30 mouse cellular contexts compared by ENCODE assay signal in the genomic region with DNA sequence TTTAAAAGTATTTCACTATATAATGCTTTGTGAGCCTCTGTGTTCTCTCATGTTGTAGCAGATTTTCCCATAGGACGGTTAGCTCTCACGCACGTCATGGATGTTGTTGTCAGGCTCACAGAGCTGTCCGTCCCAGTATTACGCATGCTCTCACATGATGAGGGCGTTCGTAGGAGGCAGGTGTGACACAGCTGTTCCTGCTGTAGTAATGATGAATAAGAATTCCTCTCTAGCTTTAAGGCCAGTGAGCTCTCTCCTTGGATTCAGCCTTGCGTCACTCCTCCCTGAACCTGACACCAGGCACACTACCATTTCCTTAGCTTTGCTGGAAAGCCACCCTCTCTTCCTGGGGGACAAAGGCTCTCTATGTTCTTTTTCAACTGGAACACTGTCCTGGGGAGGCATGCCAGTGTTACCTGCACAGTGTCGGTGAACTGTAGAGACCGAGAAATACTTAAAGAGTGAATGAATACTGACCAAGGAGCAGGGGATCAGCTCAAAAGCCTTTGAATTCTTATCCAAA.
DNase-seq lines count a peak whose midpoint lies in the region; ATAC-seq and TF ChIP-seq lines count a peak whose summit lies in the region.
"Had no signal": no experiment of that assay in that cellular context is flagged by ENCODE, and none has a peak within 500 bp of the region (broad histone marks: within the 10 kb centered on the region; RNA-seq: fewer than 3 reads in every experiment).

No protein-coding gene starts in this region.

- H3K9ac ChIP-seq in heart, postnatal 0 days (replicated peaks; ENCODE audit: low read depth, low read length), result no peak overlapping the region
- no peak overlapping the region for H3K9ac ChIP-seq in heart, embryonic 12.5 days
- no peak overlapping the region for H3K9ac ChIP-seq in lung, embryonic 16.5 days (ENCODE audit: low read length)
- no peak overlapping the region for H3K9ac ChIP-seq in limb, embryonic 14.5 days (ENCODE audit: low read depth, low read length, severe bottlenecking)
- H3K9ac ChIP-seq: embryonic facial prominence, embryonic 13.5 days; hindbrain, embryonic 15.5 days; midbrain, embryonic 12.5 days; neural tube, embryonic 12.5 days had no signal

- no peak for TF ChIP-seq CTCF in heart, postnatal 0 days (IDR thresholded peaks at IDR 0.05; ENCODE audit: low read depth)

- no peaks in the 10 kb centered on the region for H3K27me3 ChIP-seq in heart, postnatal 0 days (ENCODE audit: control insufficient read depth, insufficient read depth, low read length)
- H3K27me3 ChIP-seq in heart, embryonic 12.5 days (replicated peaks), result no peaks in the 10 kb centered on the region
- no peaks in the 10 kb centered on the region for H3K27me3 ChIP-seq in lung, embryonic 16.5 days (ENCODE audit: control insufficient read depth, insufficient read depth, low read depth, low read length)
- no peaks in the 10 kb centered on the region for H3K27me3 ChIP-seq in limb, embryonic 14.5 days (ENCODE audit: control insufficient read depth, insufficient read depth, low read length)
- no peaks in the 10 kb centered on the region for H3K27me3 ChIP-seq in hindbrain, embryonic 10.5 days (ENCODE audit: insufficient read depth, poor library complexity, severe bottlenecking)
- H3K27me3 ChIP-seq: embryonic facial prominence, embryonic 13.5 days; hindbrain, embryonic 15.5 days; midbrain, embryonic 12.5 days; neural tube, embryonic 12.5 days had no signal

- TF ChIP-seq POLR2A in limb, embryonic 14.5 days (IDR thresholded peaks at IDR 0.05; ENCODE audit: borderline replicate concordance, extremely low read depth, insufficient read depth, insufficient read length), result no peak

- DNase-seq in heart, postnatal 0 days (ENCODE audit: low spot score), result no peak
- no peak for DNase-seq in lung, postnatal 25 days (ENCODE audit: low spot score)
- DNase-seq in limb, embryonic 14.5 days (ENCODE audit: low spot score), result peak; percentile 38
- DNase-seq in hindbrain, embryonic 10.5 days (ENCODE audit: low spot score), result no peak
- no peak for DNase-seq in adrenal gland, postnatal 25 days
- DNase-seq: adrenal gland, postnatal 14 days; cerebellum, adult 11-12 months; cerebellum, adult 9-11 months; embryo, embryonic 11 days; kidney, adult 9 months; kidney, postnatal 10 days; layer of hippocampus, adult 9-11 months; right cerebral cortex, adult 18-20 months; spleen, adult 18-20 months; thymus, adult 2 months; thymus, postnatal 4 days had no signal

- no peak overlapping the region for H3K27ac ChIP-seq in heart, postnatal 0 days (ENCODE audit: low read depth)
- H3K27ac ChIP-seq in heart, embryonic 12.5 days (ENCODE audit: poor library complexity, severe bottlenecking), result no peak overlapping the region
- H3K27ac ChIP-seq in lung, embryonic 16.5 days (ENCODE audit: low read length), result peak overlapping the region; percentile 23
- no peak overlapping the region for H3K27ac ChIP-seq in limb, embryonic 14.5 days (replicated peaks; ENCODE audit: low read depth, low read length)
- H3K27ac ChIP-seq in hindbrain, embryonic 10.5 days, result no peak overlapping the region
- H3K27ac ChIP-seq: embryonic facial prominence, embryonic 13.5 days; hindbrain, embryonic 15.5 days; macrophage; midbrain, embryonic 12.5 days; neural tube, embryonic 12.5 days had no signal

- no peak for TF ChIP-seq EP300 in heart, postnatal 0 days (IDR thresholded peaks at IDR 0.05; ENCODE audit: low read depth)

- no peak overlapping the region for H3K4me2 ChIP-seq in heart, postnatal 0 days (ENCODE audit: low read depth, low read length)
- H3K4me2 ChIP-seq in heart, embryonic 12.5 days, result no peak overlapping the region
- H3K4me2 ChIP-seq in lung, embryonic 16.5 days (ENCODE audit: low read depth, low read length), result no peak overlapping the region
- H3K4me2 ChIP-seq in limb, embryonic 14.5 days (replicated peaks; ENCODE audit: low read depth, low read length, severe bottlenecking), result no peak overlapping the region
- H3K4me2 ChIP-seq: embryonic facial prominence, embryonic 13.5 days; heart, embryonic 11.5 days; hindbrain, embryonic 15.5 days; liver, embryonic 11.5 days; midbrain, embryonic 12.5 days; neural tube, embryonic 12.5 days had no signal

- WGBS in heart, postnatal 0 days, result 80% methylated on average over 10 of the region's 10 CpGs
- 78% methylated on average over 10 of the region's 10 CpGs for WGBS in heart, embryonic 12.5 days
- 65% methylated on average over 10 of the region's 10 CpGs for WGBS in lung, embryonic 16.5 days
- WGBS in limb, embryonic 14.5 days, result 74% methylated on average over 10 of the region's 10 CpGs
- WGBS in hindbrain, embryonic 10.5 days, result 86% methylated on average over 10 of the region's 10 CpGs

- no peaks in the 10 kb centered on the region for H3K4me1 ChIP-seq in heart, postnatal 0 days (ENCODE audit: control insufficient read depth, insufficient read depth)
- H3K4me1 ChIP-seq in heart, embryonic 12.5 days (replicated peaks), result peaks cover 17% of the 10 kb centered on the region
- H3K4me1 ChIP-seq in lung, embryonic 16.5 days (replicated peaks; ENCODE audit: control insufficient read depth, insufficient read depth, low read length), result 0 out of 2 replicates have a peak, but pooled peaks cover 5% of the 10 kb centered on the region
- H3K4me1 ChIP-seq in limb, embryonic 14.5 days (ENCODE audit: control insufficient read depth, insufficient read depth, low read length), result peaks cover 23% of the 10 kb centered on the region
- H3K4me1 ChIP-seq in hindbrain, embryonic 10.5 days (replicated peaks), result peaks cover 15% of the 10 kb centered on the region
- H3K4me1 ChIP-seq: hindbrain, embryonic 15.5 days; midbrain, embryonic 12.5 days; neural tube, embryonic 12.5 days had no signal

- no peak overlapping the region for H3K4me3 ChIP-seq in heart, postnatal 0 days (ENCODE audit: low read depth, low read length)
- no peak overlapping the region for H3K4me3 ChIP-seq in heart, embryonic 12.5 days
- H3K4me3 ChIP-seq in lung, embryonic 16.5 days (ENCODE audit: low read length), result no peak overlapping the region
- H3K4me3 ChIP-seq in limb, embryonic 14.5 days (replicated peaks; ENCODE audit: low read length), result no peak overlapping the region
- H3K4me3 ChIP-seq in hindbrain, embryonic 10.5 days, result no peak overlapping the region
- H3K4me3 ChIP-seq: embryonic facial prominence, embryonic 13.5 days; erythroblast, embryonic 14.5 days; hindbrain, embryonic 15.5 days; midbrain, embryonic 12.5 days; myocyte; neural tube, embryonic 12.5 days had no signal

- ATAC-seq in heart, postnatal 0 days (ENCODE audit: insufficient read depth, low read depth), result peak; percentile 17; the same call in 1 of the 2 replicates
- no peak for ATAC-seq in heart, embryonic 12.5 days (ENCODE audit: insufficient number of reproducible peaks, low FRiP score)
- peak; percentile 59 for ATAC-seq in lung, embryonic 16.5 days (ENCODE audit: low read depth)
- ATAC-seq in limb, embryonic 14.5 days (ENCODE audit: low FRiP score, low read depth), result no peak
- ATAC-seq: CD4-positive, CD25-positive, alpha-beta regulatory T cell, adult 4 months; forebrain, embryonic 16.5 days; inflammation-experienced regulatory T-cells, adult 6 months had no signal

- H3K36me3 ChIP-seq in heart, postnatal 0 days (replicated peaks; ENCODE audit: control insufficient read depth, insufficient read depth, low read length), result no peaks in the 10 kb centered on the region
- no peaks in the 10 kb centered on the region for H3K36me3 ChIP-seq in heart, embryonic 12.5 days
- H3K36me3 ChIP-seq in lung, embryonic 16.5 days (ENCODE audit: control insufficient read depth, insufficient read depth, low read length), result no peaks in the 10 kb centered on the region
- no peaks in the 10 kb centered on the region for H3K36me3 ChIP-seq in limb, embryonic 14.5 days (ENCODE audit: control insufficient read depth, insufficient read depth, low read length)
- no peaks in the 10 kb centered on the region for H3K36me3 ChIP-seq in hindbrain, embryonic 10.5 days
- H3K36me3 ChIP-seq: embryonic facial prominence, embryonic 13.5 days; hindbrain, embryonic 15.5 days; midbrain, embryonic 12.5 days; neural tube, embryonic 12.5 days had no signal

- no peaks in the 10 kb centered on the region for H3K9me3 ChIP-seq in heart, postnatal 0 days (replicated peaks; ENCODE audit: control insufficient read depth, low read length)
- no peaks in the 10 kb centered on the region for H3K9me3 ChIP-seq in heart, embryonic 12.5 days (replicated peaks)
- H3K9me3 ChIP-seq in lung, embryonic 16.5 days (ENCODE audit: control insufficient read depth, low read length), result no peaks in the 10 kb centered on the region
- H3K9me3 ChIP-seq in limb, embryonic 14.5 days (ENCODE audit: control insufficient read depth, low read length), result no peaks in the 10 kb centered on the region
- H3K9me3 ChIP-seq in hindbrain, embryonic 10.5 days, result no peaks in the 10 kb centered on the region
- H3K9me3 ChIP-seq: embryonic facial prominence, embryonic 13.5 days; hindbrain, embryonic 15.5 days; midbrain, embryonic 12.5 days; neural tube, embryonic 12.5 days had no signal

Comparison
In these comparisons a context has a peak if more than half of its experiments do, and no peak if none do; other contexts are left out.
1. ATAC-seq: peak in heart, postnatal 0 days (single experiment) and lung, embryonic 16.5 days (single experiment); none in heart, embryonic 12.5 days (single experiment) and limb, embryonic 14.5 days (single experiment).